Mouse (Mus musculus): ENCODE measurements around the gene Hdac6.

DNA sequence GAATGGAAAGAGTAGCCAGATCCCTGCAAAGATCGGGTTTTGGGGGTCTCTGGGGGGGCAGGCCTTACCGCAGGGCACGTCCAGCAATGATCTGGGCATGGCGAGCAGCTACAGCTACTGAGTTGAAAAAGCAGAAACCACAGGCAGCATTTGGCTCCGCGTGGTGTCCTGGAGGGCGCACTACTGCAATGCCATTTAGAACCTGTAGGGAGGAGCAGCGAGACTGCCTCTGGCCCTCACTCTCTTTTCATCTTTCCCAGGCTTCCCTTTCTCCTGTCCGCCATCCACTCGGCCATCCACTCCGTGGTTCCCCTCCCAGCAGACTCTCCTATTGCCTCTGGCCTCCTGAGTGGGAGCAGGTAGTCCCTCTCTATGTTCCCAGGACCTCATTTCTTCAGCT, 10.8 kb downstream of the Hdac6 start:
- TF ChIP-seq CTCF (conservative IDR thresholded peaks at IDR 0.05; ENCODE audit: insufficient read depth, insufficient read length, low read depth, low read length): 0 out of 2 replicates have a peak, but pooled peaks have one; percentile 22
- TF ChIP-seq POLR2A (IDR thresholded peaks at IDR 0.05; ENCODE audit: low read depth, low read length): no peak
